Mouse (Mus musculus) MEL-GATA-1-ER (cell line): ENCODE results near the gene Ttc12.
A peak's percentile ranks its signal among the peaks of the same experiment; 100 is the strongest.

Source experiments
- DNase-seq: peaks from one replicate; pipeline ENCODE4 v3.0.0-alpha.2; 2012; ENCODE audit warnings: low read depth; ENCODE audit errors: extremely low read depth

Ttc12 gene

GRCm38 (mm10) chr9:49485892-49486311 is at the start of gene Ttc12:
TSS of gene Ttc12 (minus strand) at chr9:49486225.
- DNase-seq = peak; percentile 19

DNA sequence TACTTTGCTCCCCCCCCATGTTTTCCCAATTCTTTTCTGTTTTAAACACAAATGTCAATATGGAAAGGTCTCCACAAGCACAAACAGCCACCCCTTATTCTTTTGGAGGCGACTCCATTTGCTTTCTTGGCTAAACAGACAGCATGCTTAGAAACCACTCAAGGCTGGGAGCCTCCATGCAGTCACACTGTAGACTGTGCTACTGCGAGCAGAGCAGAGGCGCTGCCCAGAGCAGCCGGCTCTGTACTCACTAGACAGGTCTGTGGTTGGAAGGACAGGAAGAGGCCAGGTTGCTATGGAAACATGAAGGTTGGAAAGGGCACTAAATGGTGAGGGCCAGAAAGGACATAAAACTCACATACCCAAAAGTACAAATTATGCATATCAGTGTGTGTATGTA is 48.9 kb upstream of the Ttc12 start:
- DNase-seq = no peak

- DNase-seq = no peak
Observed at GRCm38 (mm10) chr9:49533912-49534491, 48.0 kb upstream of the Ttc12 start.

DNA sequence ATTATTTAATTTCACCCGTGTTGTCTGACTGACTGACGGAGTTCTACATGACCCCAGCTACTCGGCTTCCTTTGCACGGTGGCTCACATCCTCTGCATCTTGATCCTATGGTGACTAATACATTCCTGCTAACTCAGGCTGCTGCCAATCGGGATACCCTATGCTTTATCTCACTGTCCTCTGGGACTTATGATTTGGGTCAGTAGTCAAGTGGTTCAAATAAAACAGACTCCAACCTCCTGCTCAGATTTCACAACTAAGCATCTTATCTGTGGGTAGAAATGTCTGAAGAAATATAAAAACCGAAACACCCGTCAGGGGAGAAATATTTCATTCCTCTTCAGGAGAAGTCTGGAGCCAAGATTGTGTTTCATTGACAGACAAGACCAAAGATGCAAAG is 47.4 kb upstream of the Ttc12 start:
- no peak for DNase-seq

GRCm38 (mm10) chr9:49531833-49532232 is 45.8 kb upstream of the Ttc12 start:
- DNase-seq = no peak

DNA sequence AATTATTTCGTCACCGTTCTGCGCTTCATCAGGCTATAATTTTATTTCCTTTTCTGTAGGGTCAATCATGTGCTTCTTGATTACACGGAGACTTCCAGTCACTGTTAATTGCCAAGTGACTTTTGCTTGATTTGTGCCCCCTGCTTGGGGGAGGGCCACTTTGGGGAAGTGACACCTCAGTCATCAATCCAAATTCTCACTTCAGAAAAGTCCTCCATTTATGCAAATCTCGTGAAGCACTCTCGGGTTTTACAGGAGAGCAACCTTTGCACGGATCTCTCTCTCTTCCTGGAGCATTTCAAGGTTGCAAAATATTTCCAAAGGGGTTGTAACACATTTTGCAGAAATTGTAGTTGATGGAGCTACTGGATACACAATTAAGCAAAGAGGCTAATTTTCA is 45.2 kb upstream of the Ttc12 start:
- DNase-seq = no peak

- DNase-seq = no peak
Observed at GRCm38 (mm10) chr9:49530739-49531138, 44.7 kb upstream of the Ttc12 start.

- no peak for DNase-seq
Observed at GRCm38 (mm10) chr9:49529366-49529959, 43.4 kb upstream of the Ttc12 start.

DNA sequence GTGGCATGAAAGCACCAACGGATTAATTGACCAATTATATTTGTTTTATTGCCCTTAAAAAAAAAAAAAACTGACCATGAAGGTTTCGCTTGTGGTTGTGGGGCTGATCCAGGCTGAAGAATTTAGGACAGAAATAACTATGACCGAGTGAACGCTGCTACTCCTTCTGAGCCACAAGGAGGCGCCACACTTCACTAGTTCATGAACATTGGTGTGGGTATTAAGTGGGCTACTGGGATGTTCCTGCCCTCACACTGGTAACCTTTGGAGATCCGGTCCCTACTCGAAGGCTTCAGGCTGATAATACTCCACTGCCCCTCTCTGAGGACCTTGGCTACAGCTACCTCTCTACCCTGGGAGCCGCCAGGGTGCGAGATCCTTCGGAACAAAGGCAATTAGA is 42.9 kb upstream of the Ttc12 start:
- DNase-seq = no peak

DNA sequence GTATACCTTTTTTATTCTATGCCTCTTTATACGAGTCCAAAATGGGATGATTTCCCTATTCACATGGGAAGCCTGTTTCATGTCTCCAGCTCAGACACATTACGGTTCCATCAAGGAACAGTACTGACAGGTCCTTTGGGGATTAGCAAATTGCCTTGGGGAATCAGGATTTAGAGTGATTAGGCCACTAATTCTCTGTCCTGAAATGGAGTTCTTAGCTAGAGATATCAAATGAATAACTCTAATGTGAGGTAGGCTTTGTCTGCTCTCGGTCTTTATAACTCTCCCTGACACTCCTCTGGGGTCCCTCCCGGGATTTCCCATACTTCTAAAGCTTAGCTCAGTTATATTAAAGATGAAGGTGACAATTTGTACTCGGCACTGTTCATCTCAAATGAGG is 42.0 kb upstream of the Ttc12 start:
- DNase-seq = no peak

DNA sequence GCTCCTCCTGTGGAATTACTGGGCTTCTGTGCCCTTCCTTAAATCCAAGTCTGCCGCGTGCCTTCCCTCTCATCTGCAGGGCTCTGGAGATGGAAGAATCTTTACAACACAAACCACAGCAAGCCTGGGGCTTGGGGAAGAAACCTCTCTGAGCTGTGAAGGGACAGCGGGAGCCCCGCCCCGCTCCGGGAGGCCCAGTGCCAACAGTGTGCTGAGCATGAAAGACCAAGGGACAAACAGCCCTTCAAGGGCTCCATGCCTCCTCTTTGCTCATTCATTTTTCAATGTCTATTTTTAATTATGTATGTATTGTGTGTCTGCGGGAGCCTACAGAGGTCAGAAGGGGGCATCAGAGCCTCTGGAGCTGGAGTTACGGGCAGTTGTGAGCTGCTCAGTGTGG is 41.3 kb upstream of the Ttc12 start:
- no peak for DNase-seq

GRCm38 (mm10) chr9:49524721-49525120 is 38.7 kb upstream of the Ttc12 start:
- DNase-seq = no peak

DNA sequence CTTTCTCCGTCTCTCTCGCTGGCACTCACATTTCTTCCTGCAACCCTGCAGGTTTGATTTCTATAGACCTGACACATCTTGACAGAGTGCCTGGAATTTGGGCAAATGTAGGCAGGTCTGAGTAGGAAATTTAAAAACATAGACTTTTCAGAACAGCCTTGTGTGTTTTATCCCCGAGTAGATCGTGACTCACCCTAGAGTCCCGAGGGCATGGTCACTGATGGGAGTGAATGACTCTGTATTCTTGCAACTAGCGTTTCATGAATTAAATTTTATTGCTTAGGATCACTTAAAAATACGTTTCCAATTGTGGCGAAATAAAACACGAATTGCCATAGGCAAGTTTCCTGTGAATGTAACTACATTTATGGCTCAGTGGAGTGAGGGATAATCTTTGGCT is 37.9 kb upstream of the Ttc12 start:
- no peak for DNase-seq

GRCm38 (mm10) chr9:49514306-49514705 is 28.3 kb upstream of the Ttc12 start:
- DNase-seq = no peak

DNA sequence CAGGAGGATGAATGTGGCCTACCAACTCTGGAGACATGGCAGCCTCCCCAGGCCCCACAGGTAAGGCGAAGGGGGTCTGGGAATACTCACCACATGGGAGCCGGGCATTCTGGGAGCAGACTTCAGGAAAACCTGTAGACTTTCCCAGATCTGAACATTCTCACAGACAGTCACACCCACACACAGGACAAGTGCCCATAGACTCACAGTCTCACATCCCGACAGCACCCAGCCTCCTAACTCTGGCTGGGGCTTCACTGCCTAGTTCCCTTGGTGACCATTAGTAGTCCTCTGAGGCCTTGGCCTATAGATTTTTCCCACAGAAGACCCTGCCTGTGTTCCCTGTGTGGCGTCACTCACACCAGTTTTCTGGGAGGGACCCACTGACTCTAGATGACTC is 24.6 kb upstream of the Ttc12 start:
- no peak for DNase-seq

DNA sequence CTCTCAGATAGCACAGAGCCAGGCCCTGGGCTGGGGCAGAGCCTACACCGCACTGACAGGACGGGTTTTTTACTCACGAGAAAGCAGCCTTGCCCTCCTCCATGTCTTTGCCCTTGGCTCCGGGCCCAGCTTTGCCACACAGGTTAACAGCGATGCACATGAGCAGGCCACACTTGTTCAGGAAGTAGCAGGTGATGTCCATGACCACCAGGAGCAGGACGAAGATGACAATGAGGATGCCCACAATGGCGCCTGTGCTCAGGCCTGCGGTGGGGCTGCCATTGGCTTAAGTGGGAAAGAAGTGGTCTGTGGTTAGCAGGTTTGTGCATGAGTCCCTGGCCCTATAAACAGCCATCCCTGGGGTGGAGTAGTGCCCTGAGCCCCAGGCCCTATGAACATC is 23.6 kb upstream of the Ttc12 start:
- DNase-seq = no peak

GRCm38 (mm10) chr9:49509094-49509493 is 23.1 kb upstream of the Ttc12 start:
- DNase-seq = no peak

GRCm38 (mm10) chr9:49507829-49508585 is 22.0 kb upstream of the Ttc12 start:
- no peak for DNase-seq

- DNase-seq = no peak
Observed at GRCm38 (mm10) chr9:49504658-49505057, 18.6 kb upstream of the Ttc12 start.

- no peak for DNase-seq
Observed at GRCm38 (mm10) chr9:49502245-49502644, 16.2 kb upstream of the Ttc12 start.

DNA sequence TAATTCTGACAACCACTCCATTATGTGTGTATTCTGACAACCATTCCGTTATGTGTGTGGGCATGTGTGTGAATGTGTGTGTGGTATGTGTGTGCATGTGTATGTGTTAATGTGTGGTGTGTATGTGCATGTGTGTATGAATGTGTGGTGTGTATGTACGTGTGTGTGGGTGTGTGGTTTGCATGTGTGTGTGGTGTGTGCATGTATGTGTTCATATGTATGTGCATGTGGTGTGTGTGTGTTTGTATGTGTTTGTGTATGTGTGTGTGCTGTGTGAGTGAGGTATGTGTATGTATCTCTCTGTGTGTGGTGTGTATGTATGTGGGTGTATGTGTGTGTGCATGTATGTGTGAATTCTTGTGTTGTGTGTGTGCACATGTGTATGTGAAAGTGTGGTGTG is 13.9 kb upstream of the Ttc12 start:
- no peak for DNase-seq

DNA sequence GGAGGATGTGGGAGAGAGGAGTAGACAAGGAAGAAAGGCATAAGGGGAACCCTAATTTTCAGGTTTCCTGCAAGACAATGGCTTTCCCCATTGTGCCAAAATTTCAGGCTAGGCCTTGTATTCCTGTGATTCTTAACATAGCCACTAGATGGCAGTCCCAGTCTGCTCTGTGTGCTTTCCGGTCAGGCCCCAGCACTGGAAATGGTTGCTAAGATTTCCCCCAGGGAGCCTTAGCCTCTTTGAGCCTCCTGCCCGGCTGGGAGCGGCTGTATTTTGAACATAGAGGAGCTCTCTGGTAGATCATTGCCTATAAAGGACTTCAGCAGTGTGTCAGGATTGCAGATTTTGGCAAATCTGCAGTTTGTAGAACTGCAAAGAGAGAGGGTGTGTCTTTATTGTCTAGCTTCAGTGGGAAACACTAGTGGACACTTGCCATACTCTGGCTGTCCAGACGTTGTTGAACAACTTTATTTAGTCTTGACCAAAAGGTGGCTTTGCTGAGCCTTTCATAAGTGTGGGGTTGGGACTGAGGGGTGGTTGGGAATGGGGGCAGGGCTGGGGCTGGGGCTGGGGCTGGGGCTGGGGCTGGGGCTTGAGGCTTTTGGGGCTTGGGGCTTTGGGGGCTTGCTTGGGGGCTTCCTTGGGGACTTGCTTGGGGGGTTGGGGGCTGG is 8.1 kb upstream of the Ttc12 start:
- peak; percentile 7 for DNase-seq
